Comparison of ENCODE assay signal across 7 mouse cellular contexts in the genomic region with DNA sequence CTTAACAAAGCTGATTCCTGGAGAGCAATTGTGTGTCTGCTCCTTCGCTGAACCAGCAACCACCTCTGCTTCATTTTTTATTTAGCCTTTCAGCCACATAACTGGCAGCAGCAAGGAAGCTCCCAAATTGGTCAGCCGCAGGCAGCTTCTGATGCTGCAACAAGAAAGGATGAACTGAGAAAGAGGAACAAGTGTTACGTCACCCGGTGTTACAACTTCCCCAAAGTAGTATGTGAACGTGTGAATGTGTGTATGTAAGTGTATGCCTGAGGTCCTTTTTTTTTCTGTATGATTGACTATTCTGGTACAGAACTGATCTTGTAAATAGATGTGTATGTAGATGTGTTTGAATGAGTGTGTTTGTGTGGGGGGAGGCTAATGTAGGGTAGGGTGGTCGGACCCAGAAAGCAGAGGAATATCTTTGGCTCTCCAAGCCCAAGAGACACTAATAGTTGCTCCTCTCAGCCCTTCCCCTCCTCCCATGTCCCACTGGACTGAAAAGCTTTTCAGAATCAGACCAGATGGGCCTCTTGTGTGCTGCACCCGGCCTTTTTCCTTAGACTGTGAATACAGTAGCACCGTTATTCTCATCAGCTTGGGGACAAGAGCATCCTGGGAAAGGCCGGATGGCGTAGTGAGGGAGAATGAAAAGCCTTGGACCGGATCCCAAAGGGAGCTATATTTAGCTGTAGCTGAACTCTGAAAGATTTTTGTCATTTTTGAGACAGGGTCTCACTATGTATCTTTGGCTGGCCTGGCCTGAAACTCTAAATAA. TPM values are rescaled to one million over a fixed set of nuclear protein-coding genes. Genes with fewer than 3 reads are reported as not detected.
DNase-seq lines count a peak whose midpoint lies in the region; ATAC-seq lines count a peak whose summit lies in the region.

No protein-coding gene starts in this region.

- H3K4me1 ChIP-seq in heart, embryonic 16.5 days (ENCODE audit: control insufficient read depth, insufficient read depth, low read length), result peaks cover 14% of the 10 kb centered on the region

- H3K27ac ChIP-seq in heart, embryonic 16.5 days (ENCODE audit: low read length), result peak overlapping the region; percentile 69

- H3K4me2 ChIP-seq in heart, embryonic 16.5 days (ENCODE audit: low read depth, low read length), result peak overlapping the region; percentile 0; the same call in 1 of the 2 replicates

- peak overlapping the region; percentile 49; the same call in 1 of the 2 replicates for H3K9ac ChIP-seq in heart, embryonic 16.5 days (ENCODE audit: low read length)

- 0 out of 2 replicates have a peak, but pooled peaks have one; percentile 28 for ATAC-seq in heart, embryonic 16.5 days (replicated peaks; ENCODE audit: extremely low read depth, insufficient read depth, low FRiP score)

- DNase-seq in retina, postnatal 1 day, result peak; percentile 59
- no peak for DNase-seq in retina, embryonic 14.5 days (ENCODE audit: low spot score)
- peak; percentile 22 to 41 for DNase-seq in cerebellum, postnatal 36 days
- DNase-seq in left cerebral cortex, postnatal 4 days, result peak; percentile 34
- peak; percentile 84 for DNase-seq in splenic B cell, adult 2 months (ENCODE audit: low read depth, low spot score)
- no peak for DNase-seq in thymus, adult 18-20 months

- WGBS in heart, embryonic 16.5 days, result 52% methylated on average over 11 of the region's 11 CpGs

- no peaks in the 10 kb centered on the region for H3K27me3 ChIP-seq in heart, embryonic 16.5 days (ENCODE audit: control insufficient read depth, insufficient read depth, low read length)
- no peaks in the 10 kb centered on the region for H3K27me3 ChIP-seq in splenic B cell, adult 2 months (ENCODE audit: control insufficient read depth, insufficient read depth, low read length, poor library complexity, severe bottlenecking)

- H3K36me3 ChIP-seq in heart, embryonic 16.5 days (ENCODE audit: control insufficient read depth, insufficient read depth), result peaks cover 6% of the 10 kb centered on the region; the same call in 1 of the 2 replicates
- no peaks in the 10 kb centered on the region for H3K36me3 ChIP-seq in splenic B cell, adult 2 months (ENCODE audit: control insufficient read depth, insufficient read depth, low read length, poor library complexity, severe bottlenecking)

- H3K4me3 ChIP-seq in heart, embryonic 16.5 days (ENCODE audit: low read length), result no peak overlapping the region

- H3K9me3 ChIP-seq in heart, embryonic 16.5 days (replicated peaks; ENCODE audit: control insufficient read depth, low read length), result peaks cover 4% of the 10 kb centered on the region; the same call in 1 of the 2 replicates

- intact Hi-C loops in left cerebral cortex, postnatal 4 days (cut with DNase I), result no loop called here

RNA-seq across cellular contexts. Expression of a gene that starts 7.7 kb away (rescaled TPM):
- polyA plus RNA-seq in heart, embryonic 16.5 days (2015; fragmentation: Nextera tagmentation; extraction: Ambion mirVana), result 33.6 and 38.8 TPM in 2 replicates
- 100 to 1,000 TPM; 123 to 135 TPM for total RNA-seq in left cerebral cortex, postnatal 4 days (2021)

RNA-seq across cellular contexts. Expression of a gene that starts 18.7 kb away (rescaled TPM):
- 44.0 and 50.6 TPM in 2 replicates for polyA plus RNA-seq in heart, embryonic 16.5 days (2015; fragmentation: Nextera tagmentation; extraction: Ambion mirVana)
- 10 to 100 TPM; 46.2 to 48.3 TPM for total RNA-seq in left cerebral cortex, postnatal 4 days (2021)

RNA-seq across cellular contexts. Expression of a gene that starts 50.1 kb away (rescaled TPM):
- 41.2 and 41.7 TPM in 2 replicates for polyA plus RNA-seq in heart, embryonic 16.5 days (2015; fragmentation: Nextera tagmentation; extraction: Ambion mirVana)
- 100 to 1,000 TPM in 1 of 2 experiments, 10 to 100 TPM in 1; 97.1 to 104 TPM for total RNA-seq in left cerebral cortex, postnatal 4 days (2021)

Comparison
In these comparisons a context has a peak if more than half of its experiments do, and no peak if none do; other contexts are left out.
1. DNase-seq: peak in retina, postnatal 1 day (single experiment), cerebellum, postnatal 36 days (2 of 2), left cerebral cortex, postnatal 4 days (single experiment) and splenic B cell, adult 2 months (single experiment); none in retina, embryonic 14.5 days (single experiment) and thymus, adult 18-20 months (0 of 2).